Mouse (Mus musculus) spleen, postnatal 14 days (tissue): Measurements from ENCODE around the gene Itsn1.
A peak's percentile ranks its signal among the peaks of the same experiment; 100 is the strongest.

Experiments used
- DNase-seq, 2 experiments: peaks; one replicate each; pipeline ENCODE4 v3.0.0; 2021 to 2022; ENCODE audit warnings: low spot score in 2 of 2

Itsn1 gene

GRCm38 (mm10) chr16:91811876-91812275 lies 82.8 kb downstream of the Itsn1 start:
- no peak for DNase-seq

DNA sequence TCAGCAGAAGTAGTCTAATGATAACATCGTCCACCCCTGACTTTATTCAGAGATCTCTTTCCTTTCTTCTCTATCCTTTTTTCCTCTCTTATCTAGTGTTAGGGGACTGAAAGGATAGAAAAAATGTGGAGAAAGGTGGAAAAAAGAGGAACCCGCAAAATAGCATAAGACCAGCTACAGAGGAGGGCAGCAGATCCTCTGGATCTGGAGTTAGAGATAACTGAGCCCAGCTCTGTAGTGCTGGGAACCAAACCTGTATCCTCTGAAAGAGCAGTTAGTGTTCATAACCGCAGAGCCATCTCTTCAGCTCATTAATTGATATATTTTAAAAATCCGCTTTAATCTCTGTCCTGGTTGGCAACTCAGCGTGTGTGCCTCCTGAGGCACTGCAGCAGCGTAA lies 84.5 kb downstream of the Itsn1 start:
- DNase-seq = no peak

DNA sequence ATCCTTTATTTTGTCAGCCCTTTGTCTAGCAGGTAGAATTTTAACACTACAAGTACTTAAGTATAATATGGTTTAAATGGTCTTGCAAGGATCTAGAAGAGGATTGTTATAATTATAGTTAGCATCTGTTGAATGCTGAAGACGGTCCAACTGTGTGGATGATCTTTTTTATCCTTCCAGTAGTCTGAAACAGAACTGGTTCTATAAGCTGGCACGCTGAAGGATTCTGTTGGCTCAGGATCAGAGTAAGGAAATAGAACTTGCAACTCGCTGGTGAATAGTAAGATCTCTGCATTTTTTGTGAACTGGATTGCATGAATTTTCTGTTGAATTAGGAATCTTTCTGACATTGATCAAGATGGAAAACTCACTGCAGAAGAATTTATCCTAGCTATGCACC lies 86.0 kb downstream of the Itsn1 start:
- no peak for DNase-seq

GRCm38 (mm10) chr16:91820299-91820698 lies 91.2 kb downstream of the Itsn1 start:
- DNase-seq = no peak

GRCm38 (mm10) chr16:91822325-91822724 lies 93.2 kb downstream of the Itsn1 start:
- DNase-seq = no peak

DNA sequence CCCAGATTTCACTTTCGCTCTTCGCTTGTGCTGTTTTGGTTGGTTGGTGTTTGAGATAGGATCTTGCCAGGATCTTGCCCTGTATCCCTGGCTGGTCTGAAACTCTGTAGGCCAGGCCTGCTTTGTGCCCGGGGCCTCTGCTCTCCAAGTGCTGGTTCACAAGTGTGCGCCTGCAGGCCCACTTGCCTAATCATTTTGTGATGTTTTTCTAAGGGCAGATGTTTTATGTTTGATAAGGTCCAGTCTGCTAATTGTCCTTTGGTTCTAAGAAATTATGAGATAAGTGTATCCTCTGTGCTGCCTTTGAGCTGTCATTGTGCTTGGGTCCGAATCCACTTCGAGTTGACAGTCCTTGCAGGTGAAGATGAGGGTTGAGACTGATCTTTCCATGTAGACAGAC lies 93.7 kb downstream of the Itsn1 start:
- no peak for DNase-seq

- peak; percentile 35 to 43 for DNase-seq
Observed at GRCm38 (mm10) chr16:91825774-91826325, 96.8 kb downstream of the Itsn1 start.

- no peak for DNase-seq
Observed at GRCm38 (mm10) chr16:91826893-91827292, 97.8 kb downstream of the Itsn1 start.

GRCm38 (mm10) chr16:91827456-91827855 lies 98.4 kb downstream of the Itsn1 start:
- DNase-seq = no peak

DNA sequence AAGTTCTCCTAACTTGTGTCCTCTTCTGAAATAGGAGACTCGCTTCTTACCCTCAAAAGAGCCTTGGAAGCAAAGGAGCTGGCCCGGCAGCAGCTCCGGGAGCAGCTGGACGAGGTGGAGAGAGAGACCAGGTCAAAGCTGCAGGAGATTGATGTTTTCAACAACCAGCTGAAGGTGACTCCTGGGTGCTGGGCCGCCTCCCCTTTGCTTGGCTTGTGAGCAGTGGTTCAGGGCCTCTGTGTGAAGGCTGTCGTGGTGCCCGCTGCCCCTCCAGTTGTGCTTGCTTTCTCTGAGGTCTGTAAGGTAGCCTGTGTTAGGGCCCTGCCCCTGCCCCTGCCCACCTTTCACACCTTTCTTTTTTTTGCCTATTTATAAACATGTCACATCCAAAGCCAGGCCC lies 99.1 kb downstream of the Itsn1 start:
- DNase-seq = no peak

DNA sequence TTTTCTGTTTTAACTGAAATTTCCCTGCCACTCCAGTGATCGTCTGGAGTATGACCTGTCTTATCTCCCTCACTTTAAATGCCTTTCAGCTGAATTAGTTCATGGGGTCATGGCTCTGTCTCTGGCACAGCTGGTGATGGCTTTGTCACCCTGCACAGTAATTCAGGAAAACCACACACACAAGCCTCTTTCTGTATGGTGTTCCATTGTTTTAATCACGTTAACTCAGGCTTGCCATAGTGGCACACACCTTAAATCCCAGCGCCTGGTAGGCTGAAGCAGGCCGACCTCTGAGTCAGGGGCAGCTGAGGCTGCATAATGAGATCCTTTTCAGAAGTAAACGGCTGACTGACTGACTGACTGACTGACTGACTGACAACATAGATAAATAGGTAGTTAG lies 99.5 kb downstream of the Itsn1 start:
- no peak for DNase-seq

- no peak for DNase-seq
Observed at GRCm38 (mm10) chr16:91829121-91829520, 100.0 kb downstream of the Itsn1 start.

GRCm38 (mm10) chr16:91830260-91830659 lies 101.2 kb downstream of the Itsn1 start:
- no peak for DNase-seq

GRCm38 (mm10) chr16:91833121-91833520 lies 104.0 kb downstream of the Itsn1 start:
- no peak for DNase-seq

DNA sequence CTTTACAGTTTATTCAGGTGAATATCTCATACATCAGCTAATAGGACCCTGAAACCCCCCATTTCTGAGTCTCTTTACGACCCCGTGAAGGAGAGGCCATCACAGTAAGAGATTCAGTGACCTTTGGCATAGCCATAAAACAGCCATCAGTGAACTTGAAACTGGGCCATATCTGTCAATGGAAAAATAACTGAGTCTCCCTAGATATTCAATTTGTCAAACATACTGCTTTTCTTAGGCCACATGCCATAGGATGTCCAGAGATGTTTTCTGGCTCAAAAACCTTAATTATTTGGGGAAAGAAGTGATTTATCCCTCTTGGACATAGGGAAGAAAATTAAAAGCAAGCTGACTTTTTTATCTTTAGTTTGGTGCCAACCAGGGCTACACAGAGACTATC lies 104.5 kb downstream of the Itsn1 start:
- DNase-seq = no peak

DNA sequence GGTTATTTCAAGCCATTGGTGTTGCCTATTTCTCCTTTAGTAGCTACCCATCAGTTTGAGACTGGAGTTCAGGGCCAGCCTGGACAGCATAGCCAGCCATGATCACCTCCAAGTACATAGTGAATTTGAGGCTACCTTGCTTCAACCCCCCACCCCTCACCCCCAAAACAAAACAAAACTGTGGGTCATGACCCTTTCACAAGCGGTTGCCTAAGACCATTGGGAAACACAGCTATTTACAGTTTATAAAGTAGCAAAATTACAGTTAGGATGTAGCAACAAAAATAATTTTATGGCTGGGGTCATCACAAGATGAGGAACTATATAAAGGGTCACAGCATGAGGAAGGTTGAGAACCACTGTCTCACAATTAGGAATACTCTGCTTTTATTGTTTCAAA lies 104.9 kb downstream of the Itsn1 start:
- DNase-seq = no peak

- no peak for DNase-seq
Observed at GRCm38 (mm10) chr16:91835790-91836189, 106.7 kb downstream of the Itsn1 start.

GRCm38 (mm10) chr16:91836592-91837557 lies 107.8 kb downstream of the Itsn1 start:
- DNase-seq = no peak

DNA sequence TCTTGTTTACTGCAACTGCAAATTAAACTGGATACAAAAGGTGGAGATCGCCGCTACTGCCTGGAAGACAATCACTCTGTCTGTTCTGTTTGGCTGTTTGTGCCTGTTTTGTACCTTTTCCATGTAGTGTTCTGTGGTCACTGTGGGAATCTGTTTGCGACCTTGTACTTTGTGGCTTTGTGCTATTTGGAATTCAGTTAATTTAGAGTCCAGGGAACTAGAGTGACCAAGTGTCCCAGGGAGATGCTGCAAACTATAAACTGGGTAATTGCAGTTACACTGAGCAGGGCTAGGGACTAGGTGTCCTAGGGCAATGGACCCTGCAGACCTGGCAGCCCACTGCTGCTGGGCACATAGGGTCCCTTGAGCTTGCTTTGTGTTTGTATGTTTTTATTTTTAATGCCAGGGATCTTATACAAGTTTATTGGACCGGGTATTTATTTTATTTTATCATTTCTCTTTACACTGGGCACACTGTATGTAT lies 108.5 kb downstream of the Itsn1 start:
- no peak for DNase-seq

DNA sequence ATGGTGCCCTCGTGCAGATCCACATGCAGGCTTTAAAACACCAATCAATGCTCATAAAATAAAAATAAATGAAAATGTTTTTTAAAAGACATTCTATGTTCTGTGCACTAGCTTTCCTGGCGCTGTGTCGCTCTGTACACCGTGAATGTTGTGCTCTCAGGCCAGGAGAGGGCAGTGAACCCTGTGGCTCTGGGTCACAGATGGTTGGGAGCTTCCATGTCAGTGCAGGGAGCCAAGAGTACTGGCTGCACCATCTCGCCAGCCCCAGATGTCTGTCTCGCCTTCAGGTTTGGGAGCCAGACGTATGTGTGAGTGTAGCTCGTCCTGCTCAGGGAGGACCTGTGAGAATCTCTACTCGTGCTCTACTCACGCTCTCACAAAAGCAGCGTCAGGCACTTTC lies 109.7 kb downstream of the Itsn1 start:
- no peak for DNase-seq

- DNase-seq = no peak
Observed at GRCm38 (mm10) chr16:91839462-91839861, 110.4 kb downstream of the Itsn1 start.

- DNase-seq = no peak
Observed at GRCm38 (mm10) chr16:91841026-91841630, 112.0 kb downstream of the Itsn1 start.
